In the genomic region with DNA sequence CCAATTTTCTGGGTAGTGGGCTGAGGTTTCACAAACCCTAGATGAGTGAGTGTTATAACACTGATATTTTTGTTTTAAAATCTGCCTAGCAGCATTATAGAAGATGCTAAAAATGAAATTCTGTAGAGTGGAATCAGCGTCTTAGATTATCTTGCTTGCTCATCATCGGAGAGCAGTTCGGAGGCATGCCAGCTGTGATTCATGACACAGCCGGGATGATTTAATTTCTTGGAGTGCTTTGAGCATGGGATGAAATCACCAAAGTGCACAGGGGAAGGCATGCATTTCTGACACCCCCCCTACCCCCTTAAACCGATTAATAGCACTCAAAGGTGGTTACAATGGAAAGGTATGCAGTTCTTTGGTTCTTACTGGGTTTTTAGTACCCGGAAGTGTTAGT, we compare ENCODE assay signal across 8 mouse cellular contexts. TPM values are rescaled to one million over a fixed set of nuclear protein-coding genes. Genes with fewer than 3 reads are reported as not detected.
DNase-seq lines count a peak whose midpoint lies in the region; ATAC-seq lines count a peak whose summit lies in the region.

No protein-coding gene starts in this region.

- peaks cover 13% of the 10 kb centered on the region; the same call in 1 of the 2 replicates for H3K4me1 ChIP-seq in kidney, embryonic 16.5 days (ENCODE audit: insufficient read depth, low read length)
- peaks cover 12% of the 10 kb centered on the region for H3K4me1 ChIP-seq in limb, embryonic 13.5 days

- ATAC-seq in kidney, embryonic 16.5 days (ENCODE audit: low FRiP score, low TSS enrichment): no peak
- ATAC-seq in limb, embryonic 13.5 days (ENCODE audit: low FRiP score, low read depth): no peak
- no peak for ATAC-seq in megakaryocyte-erythroid progenitor cell, adult 5-6 weeks (replicated peaks; ENCODE audit: low FRiP score, low TSS enrichment, poor library complexity, severe bottlenecking)

- DNase-seq in kidney, postnatal 14 days: no peak
- peak; percentile 41 to 69 for DNase-seq in cerebellum, postnatal 25 days
- peak; percentile 46 for DNase-seq in gastrocnemius, postnatal 10 days
- DNase-seq in right cerebral cortex, postnatal 4 days: peak; percentile 52
- DNase-seq in thymus, postnatal 25 days: no peak

- 30% methylated on average over 6 of the region's 6 CpGs for WGBS in kidney, embryonic 16.5 days
- 60% methylated on average over 6 of the region's 6 CpGs for WGBS in limb, embryonic 13.5 days

- H3K9ac ChIP-seq in kidney, embryonic 16.5 days (replicated peaks; ENCODE audit: low read length): no peak overlapping the region
- no peak overlapping the region for H3K9ac ChIP-seq in limb, embryonic 13.5 days

- H3K27me3 ChIP-seq in kidney, embryonic 16.5 days (ENCODE audit: insufficient read depth, low read length): peaks cover 5% of the 10 kb centered on the region; the same call in 1 of the 2 replicates
- no peaks in the 10 kb centered on the region for H3K27me3 ChIP-seq in limb, embryonic 13.5 days

- no peak overlapping the region for H3K27ac ChIP-seq in kidney, embryonic 16.5 days (ENCODE audit: low read length)
- no peak overlapping the region for H3K27ac ChIP-seq in limb, embryonic 13.5 days

- peak overlapping the region; percentile 6; the same call in 1 of the 2 replicates for H3K4me3 ChIP-seq in kidney, embryonic 16.5 days (ENCODE audit: low read length)
- peak overlapping the region; percentile 77; the same call in 1 of the 2 replicates for H3K4me3 ChIP-seq in limb, embryonic 13.5 days

- no peaks in the 10 kb centered on the region for H3K36me3 ChIP-seq in kidney, embryonic 16.5 days (ENCODE audit: insufficient read depth, low read length)
- no peaks in the 10 kb centered on the region for H3K36me3 ChIP-seq in limb, embryonic 13.5 days

- H3K4me2 ChIP-seq in kidney, embryonic 16.5 days (replicated peaks; ENCODE audit: low read depth, low read length): peak overlapping the region; percentile 97; the same call in 1 of the 2 replicates
- peak overlapping the region; percentile 74 for H3K4me2 ChIP-seq in limb, embryonic 13.5 days (replicated peaks)

- H3K9me3 ChIP-seq in kidney, embryonic 16.5 days (ENCODE audit: low read length): no peaks in the 10 kb centered on the region
- no peaks in the 10 kb centered on the region for H3K9me3 ChIP-seq in limb, embryonic 13.5 days

RNA-seq across cellular contexts. Expression of gene Fam171b, which starts 1.6 kb away (rescaled TPM):
- 5.4 and 5.9 TPM in 2 replicates for polyA plus RNA-seq in kidney, embryonic 16.5 days (2015; fragmentation: Nextera tagmentation; extraction: Ambion mirVana)
- total RNA-seq in gastrocnemius, postnatal 10 days (2021): 1 to 10 TPM; 3.9 to 5.5 TPM
- polyA plus RNA-seq in limb, embryonic 13.5 days (2015; fragmentation: Nextera tagmentation; extraction: Ambion mirVana): 18.1 and 18.6 TPM in 2 replicates
- total RNA-seq in megakaryocyte-erythroid progenitor cell, adult 5-6 weeks (2014; fragmentation: Nextera tagmentation): not detected in 2 replicates
- total RNA-seq in megakaryocyte-erythroid progenitor cell, adult 5-6 weeks (2017): 0.19 TPM in 1 of 2 replicates, not detected in the other

Comparison
In these comparisons a context has a peak if more than half of its experiments do, and no peak if none do; other contexts are left out.
1. DNase-seq: peak in cerebellum, postnatal 25 days (2 of 2), gastrocnemius, postnatal 10 days (single experiment) and right cerebral cortex, postnatal 4 days (single experiment); none in kidney, postnatal 14 days (single experiment) and thymus, postnatal 25 days (single experiment).
2. RNA of gene Fam171b, which starts 1.6 kb away (total RNA-seq): 3.9 to 5.5 TPM in gastrocnemius, postnatal 10 days; 0.19 TPM in megakaryocyte-erythroid progenitor cell, adult 5-6 weeks; every median in the first group is over 4 times any median in the second.